Mouse (Mus musculus) ES-CJ7 (cell line): ENCODE data around the gene Usp9y.
A peak's percentile ranks its signal among the peaks of the same experiment; 100 is the strongest.

Source experiments
- DNase-seq: peaks from one replicate; pipeline ENCODE4 v3.0.0; 2011; ENCODE audit warnings: low read depth, low spot score

The Usp9y gene

GRCm38 (mm10) chrY:1459682-1460081 lies at the start of gene Usp9y:
Gene Usp9y (minus strand): TSS chrY:1459782.
- DNase-seq = no peak

- DNase-seq = no peak
These were observed 165.9 kb downstream of the Usp9y start for GRCm38 (mm10) chrY:1293708-1294107.

- DNase-seq = peak; percentile 82
These were observed 173.3 kb downstream of the Usp9y start, which contains the start of gene Ddx3y for GRCm38 (mm10) chrY:1286171-1286795. Gene Ddx3y (minus strand): TSS chrY:1286629.

- DNase-seq = no peak
These were observed 173.8 kb downstream of the Usp9y start for GRCm38 (mm10) chrY:1285735-1286134.
